Mouse (Mus musculus) right cerebral cortex, postnatal 36 days (tissue): ENCODE results near the gene Tac2.

ENCODE experiments used
- DNase-seq, 2 experiments: peaks; one replicate each; pipeline ENCODE4 v3.0.0; 2022; ENCODE audit warnings: low spot score in 2 of 2, mixed read lengths in 1 of 2

The Tac2 gene

DNA sequence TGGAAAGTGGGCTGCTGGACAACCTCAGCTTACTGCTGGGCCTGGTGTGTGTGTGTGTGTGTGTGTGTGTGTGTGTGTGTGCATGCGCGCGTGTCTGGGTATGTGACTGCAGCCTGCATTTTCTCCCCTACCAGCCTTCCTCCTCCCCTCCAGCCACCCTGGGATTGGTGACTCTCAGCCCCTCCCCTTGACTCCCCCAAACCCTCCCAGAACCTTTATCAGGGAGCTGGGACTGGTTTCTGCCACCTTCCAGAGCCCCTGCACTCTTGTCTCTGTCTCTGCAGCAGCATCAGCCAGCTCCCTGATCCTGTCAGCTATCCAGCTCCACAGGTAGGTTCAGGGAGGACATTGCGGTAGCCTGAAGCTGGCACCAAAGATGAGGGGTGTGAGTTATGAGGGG is 858 bp downstream of the Tac2 start:
- DNase-seq: no peak

DNA sequence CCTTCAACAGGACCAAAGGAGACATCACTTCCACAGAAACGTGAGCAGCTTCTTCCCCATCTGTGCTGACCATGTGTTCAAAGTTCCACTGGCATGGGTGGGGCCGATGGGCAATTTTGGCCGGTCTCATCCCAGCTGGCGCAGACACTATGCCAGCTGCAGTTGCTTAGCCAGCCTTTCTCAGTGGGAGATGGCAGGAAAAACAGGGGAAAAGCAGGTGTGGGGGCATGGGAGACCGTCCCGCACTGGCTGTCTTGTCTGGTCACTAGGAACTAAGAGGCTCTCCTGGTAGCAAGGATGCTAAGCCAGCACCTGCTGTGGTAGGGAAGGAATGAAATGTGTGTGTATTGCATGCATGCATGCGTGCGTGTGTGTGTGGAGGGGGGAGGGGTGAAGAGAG is 4.2 kb downstream of the Tac2 start:
- DNase-seq: peak in 1 of 2 experiments; percentile 12

DNA sequence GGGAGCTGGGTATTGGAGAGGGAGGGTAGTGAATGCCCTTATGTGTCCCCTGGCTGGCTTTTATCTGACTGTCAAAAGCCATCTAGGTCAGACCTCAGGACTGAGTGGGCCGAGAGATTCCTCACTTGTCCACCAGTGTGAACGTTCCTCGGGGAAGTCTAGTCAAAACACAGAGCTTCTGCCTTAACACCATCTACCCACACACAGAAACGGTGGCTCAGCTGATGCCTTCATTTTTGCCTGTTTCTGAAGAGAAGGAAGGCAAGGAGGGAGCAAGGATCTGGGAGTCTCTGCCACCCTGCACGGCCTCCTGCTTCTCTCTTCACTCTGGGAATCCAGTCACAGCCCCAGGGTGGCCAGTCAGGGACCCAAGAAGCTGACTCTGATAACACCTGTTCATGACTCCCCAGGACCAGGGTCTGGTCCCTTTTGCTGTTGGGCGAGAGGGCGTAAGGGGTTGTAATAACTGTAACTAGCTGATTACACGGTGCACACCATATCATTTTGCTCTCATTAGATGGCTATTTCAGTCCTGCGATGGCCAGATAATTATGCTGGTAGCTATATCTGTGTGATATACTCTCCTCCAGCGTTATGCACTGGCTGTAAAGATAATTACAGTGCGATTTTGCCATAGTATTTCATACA is 6.1 kb downstream of the Tac2 start:
- peak in 1 of 2 experiments; percentile 21 for DNase-seq

DNA sequence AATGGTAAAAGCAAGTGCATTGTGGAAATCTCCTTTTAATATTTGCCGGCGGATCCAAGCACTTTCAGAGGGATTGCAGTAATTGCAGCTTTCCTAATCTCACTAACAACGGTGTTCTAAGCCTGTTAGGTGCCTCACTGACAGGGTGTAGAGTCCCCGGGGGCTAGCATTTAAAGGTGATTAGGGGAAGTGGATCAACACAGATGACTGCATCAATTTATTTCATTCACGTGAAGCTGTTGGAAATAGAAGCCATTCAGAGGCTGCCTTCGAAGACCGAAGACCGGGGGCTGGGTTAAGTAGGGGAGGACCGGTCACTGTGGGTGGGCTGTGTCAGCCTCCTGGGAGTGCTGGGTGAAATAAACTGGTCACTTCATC is 6.6 kb downstream of the Tac2 start:
- DNase-seq: no peak

DNA sequence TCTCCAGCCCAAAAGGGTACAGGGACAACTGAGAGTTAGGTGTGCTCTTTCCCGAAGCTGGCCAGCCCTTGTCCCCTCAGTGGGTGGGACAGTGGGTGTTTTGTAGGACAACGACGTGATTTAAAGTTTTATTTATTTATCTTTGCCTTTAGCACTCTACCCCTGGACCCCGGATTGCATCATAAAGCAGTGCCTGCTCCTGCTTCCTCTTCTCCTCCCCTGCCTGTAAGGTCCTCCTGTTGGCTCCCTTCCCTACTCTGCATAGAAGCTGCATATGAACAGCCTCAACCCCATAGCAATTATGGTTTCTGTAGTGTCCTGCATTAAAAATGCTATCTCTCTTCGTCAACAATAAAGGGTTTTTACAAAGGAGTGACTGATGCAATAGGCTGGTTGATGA is 7.1 kb downstream of the Tac2 start:
- DNase-seq: no peak

DNA sequence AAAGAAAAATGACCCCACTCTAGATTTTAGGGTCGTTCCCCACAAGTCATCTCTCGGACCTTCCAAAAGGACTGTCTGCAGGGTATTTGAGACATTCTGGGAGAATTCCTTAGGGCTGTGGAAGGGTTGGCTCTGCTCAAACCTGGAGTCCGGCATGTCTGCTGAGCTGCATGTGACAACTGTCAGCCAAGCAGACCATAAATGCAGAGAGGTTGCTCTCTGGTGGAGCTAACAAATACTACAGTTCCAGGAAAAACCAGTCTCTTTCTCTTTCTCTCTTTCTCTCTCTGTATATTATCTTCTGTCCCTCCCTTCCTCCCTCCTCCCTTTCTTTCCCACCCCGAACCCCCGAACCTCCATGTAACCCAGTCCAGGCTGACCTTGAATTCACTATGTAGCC is 10.2 kb downstream of the Tac2 start:
- DNase-seq: no peak

DNA sequence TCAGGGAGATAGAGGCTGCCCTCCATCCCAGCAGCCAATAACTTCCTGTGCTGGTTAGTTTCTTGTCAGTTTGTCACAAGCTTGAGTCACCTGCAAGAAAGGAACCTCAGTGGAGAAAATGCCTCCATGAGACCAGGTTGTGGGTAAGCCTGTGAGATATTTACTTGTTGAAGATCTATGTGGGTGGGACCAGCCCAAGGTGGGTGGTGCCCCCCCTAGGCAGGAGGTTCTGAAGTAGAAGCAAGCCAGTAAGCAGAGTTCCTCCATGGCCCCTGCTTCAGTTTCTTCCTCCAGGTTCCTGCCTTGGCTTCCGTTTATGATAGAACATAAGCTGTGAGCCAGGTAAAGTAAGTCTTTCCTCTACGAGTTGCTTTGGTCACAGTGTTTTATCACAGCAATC is 12.0 kb downstream of the Tac2 start:
- no peak for DNase-seq

DNA sequence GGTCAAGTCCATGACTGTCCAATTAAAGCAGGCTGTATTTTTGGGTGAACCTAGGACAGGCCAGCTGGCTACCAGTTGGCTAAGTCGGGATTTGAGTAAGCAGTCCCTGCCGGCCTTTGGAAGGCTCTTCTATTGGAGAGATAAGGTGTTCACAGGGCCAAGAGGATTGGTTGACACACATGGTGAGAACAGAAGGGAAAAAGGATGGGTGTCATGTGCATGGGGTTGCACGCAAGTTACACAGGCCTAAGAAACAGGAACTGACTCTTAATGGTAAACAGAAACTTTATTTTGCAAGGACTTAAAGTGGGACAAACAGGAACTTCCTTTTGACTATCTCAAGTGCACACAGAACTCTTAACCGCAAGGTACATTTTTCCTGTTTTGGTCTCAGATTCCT is 12.6 kb downstream of the Tac2 start:
- DNase-seq: no peak

DNA sequence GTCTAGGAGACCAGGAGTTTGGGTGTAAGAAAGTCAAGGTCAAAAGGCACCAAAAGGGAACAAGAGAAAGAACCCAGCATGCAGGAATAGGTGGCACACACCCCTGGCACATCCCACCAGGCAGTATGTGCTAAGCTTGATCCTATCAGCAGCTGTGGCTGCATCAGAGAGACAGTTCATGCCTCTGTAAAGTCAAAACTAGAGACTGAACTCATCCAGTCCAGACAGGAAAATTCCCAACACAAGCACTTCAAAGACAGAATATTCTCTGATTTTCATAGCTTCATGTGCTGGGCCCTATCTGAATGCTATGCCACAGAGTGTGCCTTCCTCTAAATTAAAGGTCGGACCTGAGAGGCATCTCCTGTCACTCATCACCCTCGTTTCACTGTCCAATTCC is 13.3 kb downstream of the Tac2 start:
- no peak for DNase-seq

DNA sequence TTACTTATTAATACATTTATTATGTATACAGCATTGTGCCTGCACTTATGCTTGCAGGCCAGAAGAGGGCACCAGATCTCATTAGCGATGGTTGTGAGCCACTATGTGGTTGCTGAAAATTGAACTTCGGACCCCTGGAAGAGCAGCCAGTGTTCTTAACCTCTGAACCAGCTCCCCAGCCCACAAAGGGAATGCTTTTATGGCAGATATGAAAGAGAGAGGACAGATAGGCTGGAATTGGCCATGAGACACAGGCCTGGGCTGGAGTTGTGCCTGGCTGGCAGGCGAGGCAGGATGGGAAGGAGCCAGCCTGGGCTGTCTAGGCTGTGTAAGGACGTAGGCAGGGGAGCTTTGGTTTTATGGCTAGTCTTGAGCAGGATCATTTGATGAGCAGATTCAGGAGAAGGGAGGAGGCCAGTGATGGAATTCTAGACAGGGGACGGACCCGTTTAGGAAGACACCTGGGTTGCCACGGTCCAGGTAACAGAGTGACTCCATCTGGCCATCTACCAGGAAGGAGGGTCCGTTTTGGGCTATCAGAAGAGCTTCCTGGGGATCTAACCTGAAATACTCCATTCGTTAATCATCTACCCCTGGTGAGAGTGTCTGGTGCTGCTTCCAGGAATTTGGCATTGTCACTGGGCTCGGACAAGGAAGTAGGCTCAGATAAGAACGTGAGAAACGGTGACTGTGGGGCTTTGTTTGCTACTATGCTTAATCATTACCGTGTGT is 14.0 kb downstream of the Tac2 start:
- DNase-seq: no peak

DNA sequence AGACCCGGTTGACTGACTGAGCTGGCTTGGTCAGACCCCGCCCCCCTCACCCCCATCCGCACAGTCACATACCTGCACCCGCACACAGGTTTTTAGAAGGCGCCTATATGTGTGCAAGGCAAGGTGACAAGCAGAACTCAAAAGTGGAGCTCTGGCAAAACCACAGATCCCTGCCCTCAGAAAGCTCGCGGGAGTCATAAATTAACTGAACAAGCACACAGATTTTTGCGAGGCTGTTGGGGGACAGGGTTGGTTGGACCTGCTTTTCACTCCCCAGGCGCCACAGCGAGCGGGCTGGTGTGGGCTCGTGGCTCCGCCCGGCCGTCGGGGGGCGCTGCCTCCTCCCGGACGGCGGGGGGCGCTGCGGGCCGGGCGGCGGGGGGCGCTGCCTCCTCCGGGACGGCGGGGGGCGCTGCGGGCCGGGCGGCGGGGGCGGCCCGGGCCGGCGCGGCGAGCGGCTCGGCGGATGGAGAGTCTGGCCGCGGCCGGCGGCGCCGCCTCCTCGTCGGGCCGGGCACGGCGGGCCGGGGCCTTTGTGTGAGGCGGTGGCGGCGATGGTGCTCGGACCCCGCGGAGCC is 14.9 kb downstream of the Tac2 start, which contains the start of gene Zbtb39:
Gene Zbtb39 (plus strand): TSS at position 456 of the 578 bp plus-strand sequence.
- peak in 1 of 2 experiments; percentile 56 for DNase-seq

DNA sequence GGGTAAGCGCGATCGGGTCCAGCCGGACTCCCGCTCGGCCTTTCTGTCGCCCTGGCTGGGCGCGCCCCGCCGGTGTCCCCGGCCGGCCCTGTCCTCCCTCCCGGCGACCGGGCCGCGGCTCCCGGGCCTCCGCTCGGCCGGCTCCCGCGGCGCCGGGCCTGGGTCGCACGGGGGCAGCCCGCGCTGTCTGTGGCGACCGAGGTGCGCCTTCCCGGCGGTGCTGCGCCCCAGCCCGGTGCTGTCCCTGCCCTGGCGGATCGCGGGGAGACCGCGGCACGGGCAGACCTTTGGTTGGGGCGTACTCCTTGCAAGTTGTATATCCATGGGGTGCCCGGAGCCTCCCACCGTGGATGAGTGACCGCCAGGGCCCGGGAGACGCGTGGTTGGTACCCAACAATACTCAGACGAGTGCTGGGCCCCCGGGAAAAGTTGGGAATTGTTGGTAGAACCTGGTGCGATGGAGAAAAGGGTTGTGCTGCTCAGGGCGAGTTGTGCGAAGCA is 15.4 kb downstream of the Tac2 start:
- DNase-seq: no peak

DNA sequence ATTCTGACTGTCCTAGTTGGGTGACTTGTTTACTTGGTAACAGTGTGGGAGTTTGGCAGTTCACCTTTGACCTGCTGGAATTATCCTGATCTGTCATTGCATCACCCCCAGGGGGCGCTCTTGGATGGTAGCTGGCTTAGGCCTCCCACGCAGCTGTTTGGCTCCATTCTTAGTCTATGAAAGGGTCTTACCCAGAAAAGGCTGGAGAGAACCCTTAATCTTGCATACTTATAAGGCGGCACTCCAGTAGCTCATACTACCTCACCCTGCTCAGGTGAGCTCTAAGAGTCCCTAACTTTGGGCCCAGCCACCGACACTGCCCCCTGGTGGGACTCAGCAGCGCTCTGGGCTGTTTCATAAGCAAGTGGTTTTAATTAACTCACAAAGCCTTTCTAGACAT is 20.4 kb downstream of the Tac2 start:
- DNase-seq: no peak

DNA sequence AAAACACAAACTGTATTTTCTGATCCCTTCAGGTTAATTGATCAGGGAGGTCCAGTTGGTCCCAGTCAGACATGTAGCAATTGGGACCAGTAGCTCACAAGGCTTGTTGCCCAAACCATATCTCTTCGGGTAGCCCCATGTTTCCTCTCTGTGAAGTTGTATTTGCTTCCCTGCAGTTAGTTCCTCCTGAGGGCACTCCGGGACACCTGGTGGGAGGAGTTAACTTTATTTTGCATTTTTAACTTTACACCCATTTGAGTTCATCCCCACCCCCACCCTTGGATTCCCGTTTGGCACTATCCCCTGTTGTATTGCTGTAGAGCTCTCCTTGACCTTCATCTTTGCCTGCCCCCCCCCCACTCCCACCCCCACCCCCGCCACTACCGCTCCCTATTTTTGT is 21.6 kb downstream of the Tac2 start:
- no peak for DNase-seq

DNA sequence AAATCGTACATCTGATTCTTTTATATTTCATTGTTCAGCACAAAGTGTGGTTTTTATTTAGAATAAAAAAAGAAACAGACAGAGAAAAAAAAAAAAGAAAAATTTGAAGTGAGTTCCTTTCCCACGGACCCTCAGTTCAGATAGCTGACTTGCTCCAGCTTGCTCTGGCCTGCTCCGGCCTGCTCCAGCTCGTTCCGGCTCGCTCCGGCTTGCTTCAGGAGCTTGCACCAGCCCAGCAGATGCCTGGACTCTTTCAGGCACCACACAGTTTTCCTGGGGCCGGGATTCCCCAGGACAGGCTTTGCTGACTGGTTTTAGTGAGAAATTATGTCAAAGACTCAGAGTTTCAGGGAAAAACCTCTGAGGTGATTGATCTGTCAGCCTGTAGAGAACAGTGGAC is 23.0 kb downstream of the Tac2 start:
- DNase-seq: no peak

DNA sequence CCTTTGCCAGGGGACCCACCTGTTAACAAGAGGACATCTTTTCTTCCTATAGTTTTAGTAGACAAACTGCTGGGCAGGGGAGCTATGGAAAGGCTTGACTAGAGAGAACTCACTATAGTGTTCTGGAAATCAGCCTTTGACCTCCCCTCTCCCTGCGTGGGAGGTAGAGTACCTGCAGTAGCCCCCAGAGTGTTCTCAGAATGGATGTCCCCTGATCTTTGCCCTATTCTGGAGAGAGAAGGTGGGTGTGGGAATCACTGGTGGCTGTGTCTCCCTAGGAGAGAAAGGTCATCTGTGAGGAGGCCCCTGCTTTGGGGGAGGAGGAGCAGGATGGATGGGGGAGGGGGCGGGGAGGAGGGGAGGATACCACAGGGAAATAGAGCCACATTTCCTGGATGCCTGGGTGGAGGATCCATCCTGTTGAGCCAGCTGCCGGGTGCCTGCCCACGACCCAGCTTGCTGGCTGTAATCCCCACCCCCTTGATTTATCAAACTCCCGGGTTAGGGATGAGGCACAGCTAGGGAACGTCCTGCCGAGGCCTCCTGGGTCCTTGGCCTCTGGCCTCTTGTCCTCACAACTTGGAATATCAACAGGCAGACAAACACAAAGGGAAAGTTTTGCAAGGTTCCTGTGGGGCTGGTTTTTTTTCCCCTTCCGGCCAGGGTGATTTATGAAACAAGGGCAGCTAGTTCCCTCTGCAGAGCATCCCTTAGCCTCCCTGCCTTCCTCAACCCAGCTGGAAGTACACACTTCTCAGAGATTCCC is 24.8 kb downstream of the Tac2 start:
- no peak for DNase-seq

DNA sequence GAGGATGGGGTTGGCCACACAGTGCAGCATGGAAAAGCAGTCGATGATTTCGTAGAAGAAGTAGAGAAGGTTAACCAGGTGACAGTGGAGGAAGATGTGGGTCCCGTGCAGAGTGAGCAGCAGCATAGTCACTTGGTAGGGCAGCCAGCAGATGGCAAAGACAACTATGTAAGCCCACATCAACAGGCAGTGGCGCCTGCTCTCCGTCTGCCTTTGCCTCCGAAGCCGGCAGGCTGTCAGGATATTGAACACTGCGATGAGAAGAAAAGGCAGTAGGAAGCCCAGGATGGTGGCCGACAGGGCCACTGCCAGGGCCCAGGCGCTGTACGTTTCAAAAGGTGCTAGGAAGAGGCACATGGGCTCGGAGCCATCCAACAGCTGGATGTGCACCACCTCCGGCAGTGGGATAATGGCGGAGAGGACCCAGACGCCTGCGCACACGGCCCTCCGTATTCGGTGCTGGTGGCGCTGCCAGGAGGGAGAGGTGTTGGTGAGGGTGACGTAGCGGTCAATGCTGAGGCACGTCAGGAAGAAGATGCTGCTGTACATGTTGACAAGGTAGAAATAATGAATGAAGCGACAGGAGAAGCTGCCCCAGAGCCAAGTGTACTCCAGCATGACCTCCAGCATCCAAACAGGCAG is 26.0 kb downstream of the Tac2 start:
- DNase-seq: no peak

DNA sequence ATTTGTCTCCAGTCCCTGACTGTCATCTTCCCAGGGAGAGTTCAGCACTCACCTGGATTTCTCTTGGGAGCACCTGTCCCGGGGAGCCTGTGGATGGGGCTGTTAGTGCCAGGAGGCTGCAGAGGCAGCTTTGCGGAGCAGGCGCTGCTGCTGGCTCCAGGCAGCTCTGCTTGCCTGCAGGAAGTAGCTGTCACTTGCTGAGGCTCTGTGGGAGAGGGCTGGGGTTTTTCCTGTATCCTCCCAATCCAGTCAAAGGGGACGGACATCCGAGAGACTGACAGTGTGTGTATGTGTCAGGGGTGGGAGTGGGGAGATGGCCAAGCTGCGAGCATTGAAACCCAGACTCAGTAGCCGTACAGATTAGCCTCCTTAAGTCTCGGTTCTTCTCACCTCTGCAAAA is 27.3 kb downstream of the Tac2 start, which contains the start of gene Gpr182:
Gene Gpr182 (minus strand): TSS at position 185 of the 400 bp plus-strand sequence.
- DNase-seq: no peak

DNA sequence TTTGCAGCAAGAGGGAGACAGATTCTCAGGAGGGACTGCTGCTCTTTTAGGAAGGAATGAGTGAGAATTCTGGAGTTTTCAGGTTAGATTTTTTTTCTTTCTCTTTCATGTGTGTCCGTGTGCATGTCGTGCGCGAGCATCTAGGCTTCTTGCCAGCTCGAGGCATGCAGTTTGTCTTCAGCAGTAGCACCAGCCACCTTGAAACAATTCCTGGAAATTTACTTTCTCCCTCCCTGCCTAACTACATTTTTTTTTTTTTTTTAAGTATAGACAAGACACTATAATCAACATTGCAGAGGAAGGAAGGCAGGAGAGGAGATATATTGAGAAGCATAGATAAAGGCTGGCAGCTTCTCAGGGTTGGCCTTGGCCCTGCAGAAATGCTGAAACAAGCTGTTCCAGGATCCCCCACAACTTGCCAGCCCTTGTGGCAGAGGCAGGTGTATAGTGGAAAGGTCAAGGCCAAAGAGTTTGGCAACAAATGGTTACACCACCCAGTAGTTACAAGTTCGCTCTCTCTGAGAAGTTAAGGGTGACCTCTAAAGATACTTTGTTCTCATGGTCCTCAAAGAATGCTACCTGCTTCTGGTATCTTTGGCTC is 30.4 kb downstream of the Tac2 start:
- DNase-seq: no peak

DNA sequence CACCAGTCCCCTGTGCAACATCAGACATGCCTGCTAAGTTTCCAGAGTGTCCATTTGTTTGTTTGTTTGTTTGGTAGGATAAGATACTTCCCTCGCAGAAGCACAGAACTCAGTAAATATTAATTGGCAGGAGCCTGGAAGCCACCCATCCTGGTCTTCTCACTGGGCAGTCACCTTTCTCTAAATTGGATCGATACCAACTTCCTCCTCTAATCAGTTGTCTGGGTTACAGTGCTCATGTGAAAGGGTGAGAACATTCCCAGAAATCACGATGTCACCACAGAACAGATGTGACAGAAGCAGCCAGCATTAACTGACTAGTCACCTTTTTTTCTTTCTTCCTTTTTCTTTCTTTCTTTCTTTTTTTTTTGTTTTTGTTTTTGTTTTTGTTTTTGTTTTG is 31.0 kb downstream of the Tac2 start:
- DNase-seq: no peak

DNA sequence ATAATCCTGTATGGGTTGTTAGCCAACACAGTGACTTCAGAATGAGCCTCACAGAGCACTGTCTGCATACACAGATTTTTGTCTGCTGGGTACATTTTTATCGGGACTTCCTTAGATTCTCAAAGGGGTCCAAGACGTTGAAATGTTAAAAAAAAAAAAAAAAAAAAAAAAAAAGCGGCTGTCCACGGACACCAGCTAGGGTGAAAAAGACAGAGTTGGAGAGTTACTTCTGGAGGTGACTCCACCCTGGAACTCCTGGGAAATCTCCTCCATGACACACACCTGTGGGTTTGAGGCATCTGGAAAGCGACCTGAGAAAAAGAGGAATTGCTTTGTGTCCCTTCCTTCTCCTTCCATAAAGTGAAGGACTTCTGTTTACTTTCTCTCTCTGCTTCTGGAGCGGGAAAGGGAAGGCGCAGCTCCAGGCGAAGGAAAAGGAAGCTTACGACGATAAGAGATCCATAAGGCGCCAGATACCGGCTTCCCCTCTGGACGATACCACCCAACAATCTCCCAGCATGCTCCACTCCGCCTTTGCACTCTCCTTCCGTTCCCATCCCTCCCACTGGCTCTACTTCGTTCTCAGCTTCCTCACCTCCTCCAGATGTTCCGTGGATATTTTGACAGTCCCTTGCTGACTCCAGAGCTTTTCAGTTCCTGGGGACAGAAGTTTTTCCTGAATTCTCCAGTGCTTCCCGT is 31.6 kb downstream of the Tac2 start:
- no peak for DNase-seq
